Mouse (Mus musculus) hindbrain, embryonic 11.5 days (tissue): Measurements from ENCODE around the gene Ptch2. TPM values are rescaled to one million over a fixed set of nuclear protein-coding genes. Genes with fewer than 3 reads are reported as not detected.

Experiments used
- ATAC-seq: fragments of 200-750 bp; cut with Nextera tagmentation; 2 replicates; pipeline ENCODE4 v1.8.0; 2017; ENCODE audit warnings: mild to moderate bottlenecking, moderate TSS enrichment, moderate library complexity; ENCODE audit not compliant: low FRiP score
- DNase-seq: peaks from one replicate; pipeline ENCODE4 v3.0.0-alpha.2; 2015; ENCODE audit warnings: low spot score
- H3K27ac ChIP-seq: fragments of 300-500 bp; sonication (generic); 2 replicates; pipeline ENCODE4 v1.5.1; 2014; ENCODE audit warnings: mild to moderate bottlenecking, low read depth, low read length
- H3K27me3 ChIP-seq: fragments of 300-500 bp; sonication (generic); 2 replicates; pipeline ENCODE4 v1.6.1; 2014; ENCODE audit warnings: mild to moderate bottlenecking, low read length, moderate library complexity, mixed read lengths; ENCODE audit not compliant: control insufficient read depth, insufficient read depth
- H3K36me3 ChIP-seq: fragments of 300-500 bp; sonication (generic); 2 replicates; pipeline ENCODE4 v1.6.1; 2014; ENCODE audit warnings: mild to moderate bottlenecking, low read length, moderate library complexity, mixed read lengths; ENCODE audit not compliant: control insufficient read depth, insufficient read depth
- H3K4me1 ChIP-seq: fragments of 300-500 bp; sonication (generic); replicated peaks from 2 replicates; pipeline ENCODE4 v1.6.1; 2014; ENCODE audit warnings: low read length, mixed read lengths; ENCODE audit not compliant: control insufficient read depth, insufficient read depth
- H3K4me2 ChIP-seq: fragments of 300-500 bp; sonication (generic); replicated peaks from 2 replicates; pipeline ENCODE4 v1.6.1; 2014; ENCODE audit warnings: mild to moderate bottlenecking, low read depth, low read length
- H3K4me3 ChIP-seq: fragments of 300-500 bp; sonication (generic); 2 replicates; pipeline ENCODE4 v1.5.1; 2014; ENCODE audit warnings: low read depth, low read length
- H3K9ac ChIP-seq: fragments of 300-500 bp; sonication (generic); 2 replicates; pipeline ENCODE4 v1.6.1; 2014; ENCODE audit warnings: low read depth, low read length
- H3K9me3 ChIP-seq: fragments of 300-500 bp; sonication (generic); 2 replicates; pipeline ENCODE4 v1.6.1; 2016; ENCODE audit warnings: low read length; ENCODE audit not compliant: control insufficient read depth
- WGBS: fragments of 180-500 bp; shearing (Covaris S2); extraction: QIAGEN DNeasy Blood & Tissue Kit; methylation state at CpG from one replicate; pipeline ENCODE4 v1.1.7; 2014; 5-methylcytosine and 5-hydroxymethylcytosine counted together
- polyA plus RNA-seq: library from polyadenylated mRNA; unstranded; fragments of >200 nt; fragmentation: Nextera tagmentation; extraction: Ambion mirVana; gene quantifications from 2 replicates; pipeline ENCODE4 v1.2.1, GENCODE M21; 2014

Ptch2 gene
- polyA plus RNA-seq, 1 experiment from 2014 or later, result 1.9 TPM

DNA sequence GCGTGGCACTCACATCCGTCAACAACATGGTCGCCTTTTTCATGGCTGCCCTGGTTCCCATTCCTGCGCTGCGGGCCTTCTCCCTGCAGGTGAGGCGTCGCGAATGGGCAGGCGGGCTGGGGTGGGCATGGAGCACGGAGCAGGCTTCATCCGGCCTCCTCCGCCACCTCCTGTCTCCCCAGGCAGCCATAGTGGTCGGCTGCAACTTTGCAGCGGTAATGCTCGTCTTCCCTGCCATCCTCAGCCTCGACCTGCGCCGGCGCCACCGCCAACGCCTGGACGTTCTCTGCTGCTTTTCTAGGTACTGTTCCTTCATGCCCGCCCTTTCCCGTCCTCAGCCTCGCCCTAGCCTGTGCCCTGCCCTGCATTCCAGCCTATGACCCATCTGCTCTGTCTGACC is 13.5 kb downstream of the Ptch2 start:
- Histone ChIP-seq H3K27ac (no peak overlapping the region), H3K4me1 (no peaks in the 10 kb centered on the region), H3K9ac (no peak overlapping the region), H3K9me3 (no peaks in the 10 kb centered on the region), H3K27me3 (no peaks in the 10 kb centered on the region), H3K4me2 (no peak overlapping the region), H3K36me3 (no peaks in the 10 kb centered on the region), H3K4me3 (no peak overlapping the region)
- DNase-seq (no peak), ATAC-seq (no peak)
- 91% methylated on average over 25 of the region's 25 CpGs for WGBS

DNA sequence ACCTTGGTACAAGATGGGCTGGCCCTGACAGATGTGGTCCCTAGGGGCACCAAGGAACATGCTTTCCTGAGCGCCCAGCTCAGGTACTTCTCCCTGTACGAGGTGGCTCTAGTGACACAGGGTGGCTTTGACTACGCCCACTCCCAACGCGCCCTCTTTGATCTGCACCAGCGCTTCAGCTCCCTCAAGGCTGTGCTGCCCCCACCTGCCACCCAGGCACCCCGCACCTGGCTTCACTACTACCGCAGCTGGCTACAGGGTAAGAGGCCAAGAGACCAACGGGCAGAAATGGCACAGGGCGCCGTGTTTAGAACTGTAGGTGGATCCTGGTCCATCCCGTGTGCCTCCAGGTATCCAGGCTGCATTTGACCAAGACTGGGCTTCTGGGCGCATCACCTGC is 14.4 kb downstream of the Ptch2 start:
- Histone ChIP-seq H3K27ac (no peak overlapping the region), H3K4me2 (no peak overlapping the region), H3K27me3 (no peaks in the 10 kb centered on the region), H3K9me3 (no peaks in the 10 kb centered on the region), H3K4me3 (no peak overlapping the region), H3K4me1 (no peaks in the 10 kb centered on the region), H3K36me3 (no peaks in the 10 kb centered on the region), H3K9ac (no peak overlapping the region)
- ATAC-seq, result no peak
- no peak for DNase-seq
- 93% methylated on average over 13 of the region's 13 CpGs for WGBS

DNA sequence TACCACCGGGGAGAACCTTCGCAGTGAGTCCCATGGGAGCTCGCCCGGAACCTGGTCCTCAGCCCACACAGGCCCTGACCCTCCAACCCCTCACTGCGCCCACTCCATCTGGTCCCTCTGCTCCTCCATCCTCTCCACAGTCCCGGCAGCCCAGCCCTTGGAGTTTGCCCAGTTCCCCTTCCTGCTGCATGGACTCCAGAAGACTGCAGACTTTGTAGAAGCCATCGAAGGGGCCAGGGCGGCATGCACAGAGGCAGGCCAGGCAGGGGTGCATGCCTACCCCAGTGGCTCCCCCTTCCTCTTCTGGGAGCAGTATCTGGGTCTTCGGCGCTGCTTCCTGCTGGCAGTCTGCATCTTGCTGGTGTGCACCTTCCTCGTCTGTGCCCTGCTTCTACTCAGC is 15.1 kb downstream of the Ptch2 start:
- no peak overlapping the region for H3K4me2 ChIP-seq
- H3K9me3 ChIP-seq, result no peaks in the 10 kb centered on the region
- H3K36me3 ChIP-seq, result no peaks in the 10 kb centered on the region
- ATAC-seq, result no peak
- no peak overlapping the region for H3K4me3 ChIP-seq
- no peak overlapping the region for H3K27ac ChIP-seq
- no peak overlapping the region for H3K9ac ChIP-seq
- 93% methylated on average over 11 of the region's 11 CpGs for WGBS
- no peaks in the 10 kb centered on the region for H3K27me3 ChIP-seq
- H3K4me1 ChIP-seq, result no peaks in the 10 kb centered on the region
- DNase-seq, result no peak

DNA sequence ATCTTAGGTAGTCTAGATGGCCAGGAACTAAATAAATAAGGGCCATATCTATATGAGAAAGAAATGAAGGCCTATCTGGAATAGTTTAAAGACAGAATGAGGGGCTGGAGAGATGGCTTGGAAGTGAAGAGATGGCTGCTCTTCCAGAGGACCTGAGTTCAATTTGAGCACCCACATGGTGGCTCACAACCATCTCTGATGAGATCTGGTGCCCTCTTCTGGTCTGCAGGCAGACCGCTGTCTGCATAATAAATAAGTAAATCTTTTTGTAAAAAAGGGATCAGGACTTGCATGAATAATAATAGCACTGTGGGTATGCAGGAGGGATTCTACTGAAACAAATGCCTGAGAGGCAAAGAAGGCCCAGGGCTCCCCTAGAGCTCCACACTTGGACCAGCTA is 17.4 kb downstream of the Ptch2 start:
- no peaks in the 10 kb centered on the region for H3K36me3 ChIP-seq
- ATAC-seq (no peak), DNase-seq (no peak)
- H3K4me1 ChIP-seq, result no peaks in the 10 kb centered on the region
- H3K4me2 ChIP-seq, result no peak overlapping the region
- H3K4me3 ChIP-seq, result no peak overlapping the region
- no peak overlapping the region for H3K9ac ChIP-seq
- H3K27me3 ChIP-seq, result no peaks in the 10 kb centered on the region
- no peak overlapping the region for H3K27ac ChIP-seq
- no peaks in the 10 kb centered on the region for H3K9me3 ChIP-seq
- WGBS, result 94% methylated on average over 1 of the region's 1 CpGs

DNA sequence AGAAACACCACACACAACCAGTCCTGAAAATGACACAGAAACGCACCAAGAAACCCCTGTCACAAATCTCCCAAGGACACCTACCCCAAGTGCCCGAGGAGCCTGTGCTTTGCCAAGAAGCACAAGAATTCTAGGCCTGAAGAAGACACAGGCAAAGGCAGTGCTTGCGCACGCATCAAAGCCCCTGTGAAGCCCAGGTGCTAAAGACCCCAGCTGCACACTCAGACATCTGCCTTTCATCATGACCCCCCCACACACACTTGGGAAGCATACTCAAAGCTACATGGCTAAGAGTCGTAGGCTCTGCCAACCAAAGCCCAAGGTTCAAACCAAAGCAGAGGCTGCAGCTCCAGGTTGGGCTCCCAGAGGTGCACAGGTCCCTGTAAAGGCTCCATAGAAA is 19.7 kb downstream of the Ptch2 start:
- Histone ChIP-seq H3K4me2 (no peak overlapping the region), H3K9me3 (no peaks in the 10 kb centered on the region), H3K9ac (no peak overlapping the region), H3K27me3 (no peaks in the 10 kb centered on the region), H3K4me1 (no peaks in the 10 kb centered on the region), H3K27ac (no peak overlapping the region), H3K4me3 (no peak overlapping the region), H3K36me3 (no peaks in the 10 kb centered on the region)
- DNase-seq, result no peak
- WGBS, result 88% methylated on average over 5 of the region's 5 CpGs
- ATAC-seq, result no peak

DNA sequence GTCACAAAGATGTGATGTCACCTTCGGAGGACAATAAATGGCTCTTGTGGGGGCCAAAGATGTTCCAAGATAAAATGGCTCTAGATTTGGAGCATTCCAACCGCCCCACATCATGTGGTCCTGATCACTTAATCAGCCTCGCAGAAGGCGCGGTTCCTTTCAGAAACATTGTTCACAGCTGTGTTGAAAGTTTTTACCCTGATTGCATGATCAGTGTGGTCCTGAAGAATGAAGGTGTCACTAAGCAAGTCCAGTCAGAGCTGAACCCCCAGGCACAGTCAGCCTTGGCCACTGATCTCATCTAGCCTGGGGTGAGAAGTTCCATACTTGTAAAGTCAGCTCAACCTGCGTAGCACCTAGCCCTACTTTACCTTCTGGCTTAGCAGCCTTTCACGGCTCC is 22.1 kb downstream of the Ptch2 start:
- H3K27ac ChIP-seq, result no peak overlapping the region
- DNase-seq, result no peak
- H3K4me3 ChIP-seq, result no peak overlapping the region
- H3K9ac ChIP-seq, result no peak overlapping the region
- H3K4me1 ChIP-seq, result 0 out of 2 replicates have a peak, but pooled peaks cover 2% of the 10 kb centered on the region
- no peak for ATAC-seq
- no peaks in the 10 kb centered on the region for H3K36me3 ChIP-seq
- H3K4me2 ChIP-seq, result no peak overlapping the region
- no peaks in the 10 kb centered on the region for H3K9me3 ChIP-seq
- H3K27me3 ChIP-seq, result no peaks in the 10 kb centered on the region
- 93% methylated on average over 7 of the region's 7 CpGs for WGBS

DNA sequence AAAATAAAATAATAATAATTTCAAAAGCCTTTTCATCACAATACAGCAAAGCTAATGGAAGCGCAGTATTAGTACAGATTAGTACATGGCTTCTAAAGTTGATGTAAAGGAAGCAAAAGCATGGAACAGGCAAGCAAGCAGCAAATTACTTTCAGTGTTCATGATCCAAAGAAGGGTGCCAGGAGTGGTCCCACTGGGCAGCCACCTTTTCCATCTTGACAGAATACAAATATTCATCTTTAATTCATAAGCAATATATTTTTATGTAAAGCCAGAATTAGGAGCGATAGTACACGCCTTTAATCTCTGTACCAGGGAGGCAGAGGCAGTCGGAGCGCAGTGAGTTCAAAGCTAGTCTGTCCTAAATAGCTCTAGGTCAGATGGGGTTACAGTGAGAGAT is 23.8 kb downstream of the Ptch2 start:
- Histone ChIP-seq H3K27me3 (no peaks in the 10 kb centered on the region), H3K9me3 (no peaks in the 10 kb centered on the region), H3K4me2 (peak overlapping the region; percentile 100), H3K36me3 (no peaks in the 10 kb centered on the region), H3K27ac (peak overlapping the region; percentile 87), H3K4me1 (0 out of 2 replicates have a peak, but pooled peaks cover 5% of the 10 kb centered on the region), H3K9ac (peak overlapping the region; percentile 64), H3K4me3 (peak overlapping the region; percentile 67)
- 79% methylated on average over 5 of the region's 5 CpGs for WGBS
- DNase-seq, result no peak
- peak; percentile 3; the same call in 1 of the 2 replicates for ATAC-seq

DNA sequence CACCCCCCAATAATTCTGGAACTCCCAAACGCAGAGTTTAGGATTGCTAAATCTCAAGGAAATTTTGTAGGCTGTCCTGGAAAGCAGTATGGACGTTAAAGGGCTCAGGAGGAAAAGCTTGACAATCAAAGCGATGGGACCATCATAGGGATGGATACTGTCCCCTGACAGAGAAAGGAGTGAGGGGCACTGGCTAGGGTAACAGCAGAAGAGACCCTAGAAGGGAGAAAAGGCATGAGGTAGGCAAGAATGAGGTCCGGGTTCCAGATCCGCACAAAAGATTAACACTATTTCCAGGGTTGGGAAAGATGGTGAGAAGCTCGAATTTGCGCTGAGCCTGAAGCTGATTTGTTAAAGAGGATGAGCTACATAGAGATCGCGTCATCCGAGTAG is 24.2 kb downstream of the Ptch2 start:
- peaks cover 6% of the 10 kb centered on the region for H3K4me1 ChIP-seq
- H3K27me3 ChIP-seq, result no peaks in the 10 kb centered on the region
- H3K27ac ChIP-seq, result peak overlapping the region; percentile 87
- no peaks in the 10 kb centered on the region for H3K9me3 ChIP-seq
- peak overlapping the region; percentile 64 for H3K9ac ChIP-seq
- no peaks in the 10 kb centered on the region for H3K36me3 ChIP-seq
- ATAC-seq (peak; percentile 31), DNase-seq (no peak)
- peak overlapping the region; percentile 100 for H3K4me2 ChIP-seq
- H3K4me3 ChIP-seq, result peak overlapping the region; percentile 67
- WGBS, result 5% methylated on average over 10 of the region's 10 CpGs

DNA sequence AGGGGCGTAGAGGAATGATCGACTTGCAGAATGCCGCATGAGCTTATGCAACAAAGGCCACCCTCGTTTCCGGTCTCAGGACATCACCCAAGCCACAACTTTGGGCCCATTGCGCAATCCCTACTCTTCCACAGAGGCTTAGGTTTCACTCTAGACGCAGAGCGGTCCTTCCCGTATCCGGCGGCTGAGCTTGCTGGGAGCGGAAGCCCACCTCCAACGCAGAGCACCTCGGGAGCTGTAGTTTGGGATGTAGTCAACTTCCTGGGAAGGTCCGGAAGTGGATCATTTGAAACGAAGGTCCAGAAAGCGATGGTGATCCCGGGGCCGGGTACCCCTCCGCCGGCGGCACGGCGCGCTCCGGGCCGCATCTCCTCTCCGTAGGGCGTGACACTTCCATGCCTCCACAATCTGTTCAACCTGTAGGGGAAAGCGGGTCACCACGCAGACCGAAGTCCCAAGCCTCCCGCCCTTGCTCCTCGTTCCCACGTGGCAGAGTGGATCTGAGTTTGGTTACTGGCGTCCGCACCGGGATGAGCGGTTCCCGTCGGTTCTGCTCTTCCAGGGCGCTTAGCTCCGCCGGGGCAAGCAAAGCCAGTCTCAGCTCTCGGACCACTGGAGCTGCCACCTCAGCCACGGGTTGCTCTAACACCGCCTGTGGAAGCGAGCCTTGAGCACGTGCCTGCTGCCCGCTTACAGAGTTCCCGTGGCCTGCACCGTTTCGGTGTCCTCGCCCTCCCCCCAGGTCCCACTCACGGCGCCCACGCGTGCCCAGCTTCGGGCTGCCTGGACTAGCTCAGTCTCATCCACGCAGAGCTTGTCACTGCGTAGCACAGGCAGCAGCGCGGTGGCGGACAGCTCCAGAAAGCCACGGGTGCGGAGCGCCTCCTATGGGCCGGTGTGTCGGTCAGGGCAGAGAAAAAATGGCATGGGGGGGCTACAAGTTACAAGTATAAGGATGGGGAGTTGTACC is 24.9 kb downstream of the Ptch2 start:
- H3K4me3 ChIP-seq, result peak overlapping the region; percentile 67
- ATAC-seq (peak; percentile 92), DNase-seq (peak; percentile 92)
- H3K4me1 ChIP-seq, result peaks cover 13% of the 10 kb centered on the region
- peak overlapping the region; percentile 87 for H3K27ac ChIP-seq
- no peaks in the 10 kb centered on the region for H3K27me3 ChIP-seq
- no peaks in the 10 kb centered on the region for H3K36me3 ChIP-seq
- no peaks in the 10 kb centered on the region for H3K9me3 ChIP-seq
- H3K9ac ChIP-seq, result peak overlapping the region; percentile 64
- WGBS, result under 1% methylated on average over 69 of the region's 69 CpGs
- H3K4me2 ChIP-seq, result peak overlapping the region; percentile 100
